Mouse (Mus musculus) layer of hippocampus, postnatal 14 days (tissue): ENCODE data around the gene Mgarp. TPM values are rescaled to one million over a fixed set of nuclear protein-coding genes. Genes with fewer than 3 reads are reported as not detected.
"Not testable (repeated sequence)": the region's sequence is repeated elsewhere in the genome, so short reads cannot be mapped to it uniquely, and the experiment has no call there.

Experiments
- DNase-seq, 2 experiments: peaks; one replicate each; pipeline ENCODE4 v3.0.0; 2021 to 2022; ENCODE audit warnings: low spot score in 2 of 2, mixed read lengths in 1 of 2
- long read RNA-seq, 2 experiments: library from polyadenylated mRNA; stranded (forward); transcript quantifications; one replicate each; pipeline ENCODE4 v2.0.0; 2021
- total RNA-seq, 2 experiments: library from RNA; stranded (reverse); gene quantifications; 2 replicates each; pipeline ENCODE4 v1.2.3; 2021

The Mgarp gene
- not detected for total RNA-seq
- long read RNA-seq, experiment 1, partial matches to known transcripts: 0 of 1 reads
- long read RNA-seq, experiment 1, other reads (novel, unspliced or antisense): 0 of 1 reads
- long read RNA-seq, experiment 2, partial matches to known transcripts: 0 of 1 reads
- long read RNA-seq, experiment 2, other reads (novel, unspliced or antisense): 0 of 1 reads

- DNase-seq: peak in 1 of 2 experiments; percentile 6
These were observed at the start of gene Mgarp for GRCm38 (mm10) chr3:51396219-51397068. Gene Mgarp (minus strand): TSS chr3:51396738.

- DNase-seq: no peak
These were observed 38.5 kb upstream of the Mgarp start for GRCm38 (mm10) chr3:51434871-51435595.

GRCm38 (mm10) chr3:51434364-51434763, 37.8 kb upstream of the Mgarp start:
- not testable (repeated sequence) for DNase-seq

- no peak for DNase-seq
These were observed 28.9 kb upstream of the Mgarp start for GRCm38 (mm10) chr3:51425394-51425793.

GRCm38 (mm10) chr3:51421921-51422320, 25.4 kb upstream of the Mgarp start:
- DNase-seq: no peak

- no peak for DNase-seq
These were observed 21.4 kb upstream of the Mgarp start for GRCm38 (mm10) chr3:51417966-51418365.

GRCm38 (mm10) chr3:51417485-51417884, 20.9 kb upstream of the Mgarp start:
- DNase-seq: no peak

GRCm38 (mm10) chr3:51417135-51417458, 20.6 kb upstream of the Mgarp start:
- no peak for DNase-seq

- DNase-seq: peak; percentile 36 to 43
These were observed 20.0 kb upstream of the Mgarp start for GRCm38 (mm10) chr3:51416364-51417134.

GRCm38 (mm10) chr3:51416073-51416363, 19.5 kb upstream of the Mgarp start:
- no peak for DNase-seq

- peak; percentile 96 to 97 for DNase-seq
These were observed 18.8 kb upstream of the Mgarp start, which contains the start of gene Naa15 for GRCm38 (mm10) chr3:51415098-51416072. Gene Naa15 (plus strand): TSS chr3:51415148.

GRCm38 (mm10) chr3:51413276-51413675, 16.7 kb upstream of the Mgarp start:
- DNase-seq: no peak

GRCm38 (mm10) chr3:51412457-51412856, 15.9 kb upstream of the Mgarp start:
- no peak for DNase-seq

GRCm38 (mm10) chr3:51408561-51409183, 12.1 kb upstream of the Mgarp start, which contains the start of gene Ndufc1:
Gene Ndufc1 (minus strand): TSS chr3:51408988.
- peak; percentile 97 for DNase-seq

- DNase-seq: no peak
These were observed 11.5 kb upstream of the Mgarp start for GRCm38 (mm10) chr3:51407870-51408560.

- DNase-seq: no peak
These were observed 6.1 kb upstream of the Mgarp start for GRCm38 (mm10) chr3:51402628-51403027.

- not testable (repeated sequence) for DNase-seq
These were observed 5.5 kb upstream of the Mgarp start for GRCm38 (mm10) chr3:51402054-51402453.

- no peak for DNase-seq
These were observed 4.1 kb upstream of the Mgarp start for GRCm38 (mm10) chr3:51400682-51401081.

GRCm38 (mm10) chr3:51399531-51399930, 3.0 kb upstream of the Mgarp start:
- DNase-seq: no peak
